Mouse (Mus musculus) liver, embryonic 14.5 days (tissue): ENCODE measurements at regions not wholly inside any gene's neighbourhood (a gene's known extent, or its start where the extent isn't known, plus 50 kb on each side); places are given as distances from the start of the nearest gene placed in this dataset.

ENCODE experiments used
- ATAC-seq: fragments of 200-750 bp; cut with Nextera tagmentation; 2 replicates; pipeline ENCODE4 v1.8.0; 2017; ENCODE audit warnings: moderate number of reproducible peaks, mild to moderate bottlenecking, moderate library complexity; ENCODE audit not compliant: insufficient read depth
- DNase-seq, 3 experiments: peaks; one replicate each; pipeline ENCODE4 v3.0.0-alpha.2; 2012 to 2013; ENCODE audit warnings: low read depth in 3 of 3, low spot score in 3 of 3
- H3K27ac ChIP-seq: fragments of 300-500 bp; sonication (generic); 2 replicates; pipeline ENCODE4 v1.5.1; 2014; ENCODE audit warnings: moderate library complexity, mild to moderate bottlenecking, control low read depth, inconsistent platforms
- H3K27me3 ChIP-seq: fragments of 300-500 bp; sonication (generic); 2 replicates; pipeline ENCODE4 v1.6.1; 2014; ENCODE audit warnings: mild to moderate bottlenecking, low read length, moderate library complexity; ENCODE audit not compliant: control insufficient read depth, insufficient read depth
- H3K36me3 ChIP-seq: fragments of 300-500 bp; sonication (generic); replicated peaks from 2 replicates; pipeline ENCODE4 v1.6.1; 2014; ENCODE audit warnings: low read depth; ENCODE audit not compliant: control insufficient read depth, insufficient read depth
- H3K4me1 ChIP-seq, 2 experiments: fragments of 200-500 bp in 1 of 2; fragments of 300-500 bp in 1 of 2; sonication (generic) in 1 of 2; replicated peaks; 2 replicates each; pipeline ENCODE4 v1.6.1; 2012 to 2014; ENCODE audit warnings: antibody characterized with exemption in 1 of 2, inconsistent platforms in 1 of 2, low read length in 1 of 2; ENCODE audit not compliant: control insufficient read depth in 2 of 2, insufficient read depth in 2 of 2
- H3K4me2 ChIP-seq: fragments of 300-500 bp; sonication (generic); 2 replicates; pipeline ENCODE4 v1.6.1; 2014; ENCODE audit warnings: low read depth, mild to moderate bottlenecking, control low read depth, moderate library complexity
- H3K4me3 ChIP-seq, 2 experiments: fragments of 200-500 bp in 1 of 2; fragments of 300-500 bp in 1 of 2; sonication (generic) in 1 of 2; 2 replicates each; pipeline ENCODE4 v1.5.1; 2012 to 2014; ENCODE audit warnings: low read depth in 2 of 2, low read length in 2 of 2, mild to moderate bottlenecking in 2 of 2, control low read depth in 1 of 2, inconsistent platforms in 1 of 2, moderate library complexity in 1 of 2; ENCODE audit not compliant: insufficient read depth in 1 of 2
- H3K9ac ChIP-seq: fragments of 300-500 bp; sonication (generic); replicated peaks from 2 replicates; pipeline ENCODE4 v1.6.1; 2014; ENCODE audit warnings: mild to moderate bottlenecking, control low read depth, moderate library complexity
- H3K9me3 ChIP-seq: fragments of 300-500 bp; sonication (generic); 2 replicates; pipeline ENCODE4 v1.6.1; 2016; ENCODE audit warnings: low read length, mixed read lengths; ENCODE audit not compliant: control insufficient read depth
- CTCF ChIP-seq: IDR thresholded peaks from 2 replicates; pipeline ENCODE4 v1.5.1; 2016; ENCODE audit warnings: antibody characterized with exemption, low read depth, control low read depth
- EP300 ChIP-seq: IDR thresholded peaks from 2 replicates; pipeline ENCODE4 v1.6.1; 2016; ENCODE audit warnings: antibody characterized with exemption, low read depth
- WGBS: fragments of 180-500 bp; shearing (Covaris S2); extraction: QIAGEN DNeasy Blood & Tissue Kit; methylation state at CpG from one replicate; pipeline ENCODE4 v1.1.7; 2014; ENCODE audit not compliant: insufficient replicate concordance; 5-methylcytosine and 5-hydroxymethylcytosine counted together

DNA sequence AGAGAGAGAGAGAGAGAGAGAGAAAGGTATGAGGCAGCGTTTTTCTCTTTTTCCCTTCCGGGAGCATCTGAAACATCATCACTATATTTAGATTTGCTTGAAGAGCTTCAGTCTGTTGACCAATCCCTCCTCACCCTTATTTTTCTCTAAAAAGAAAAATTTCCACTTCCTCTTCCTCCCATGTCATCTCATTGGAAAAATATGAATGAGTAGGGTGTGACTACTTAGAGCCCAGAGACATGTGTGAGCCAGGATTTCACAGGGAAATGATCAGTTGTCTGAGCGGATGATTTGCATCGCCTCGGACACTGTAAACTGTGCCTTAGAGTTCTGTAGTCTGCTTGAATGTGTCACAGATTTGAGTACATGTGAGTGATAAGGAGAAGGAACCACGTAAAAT, 111.3 kb upstream of the Ptger4 start:
- H3K27me3 ChIP-seq = no peaks in the 10 kb centered on the region
- H3K4me3 ChIP-seq = no peak overlapping the region
- DNase-seq (no peak), ATAC-seq (no peak)
- TF ChIP-seq CTCF (no peak), EP300 (no peak)
- no peak overlapping the region for H3K27ac ChIP-seq
- 78% methylated on average over 6 of the region's 6 CpGs for WGBS
- no peaks in the 10 kb centered on the region for H3K9me3 ChIP-seq
- no peaks in the 10 kb centered on the region for H3K36me3 ChIP-seq
- H3K9ac ChIP-seq = no peak overlapping the region
- H3K4me1 ChIP-seq = no peaks in the 10 kb centered on the region
- H3K4me2 ChIP-seq = no peak overlapping the region

DNA sequence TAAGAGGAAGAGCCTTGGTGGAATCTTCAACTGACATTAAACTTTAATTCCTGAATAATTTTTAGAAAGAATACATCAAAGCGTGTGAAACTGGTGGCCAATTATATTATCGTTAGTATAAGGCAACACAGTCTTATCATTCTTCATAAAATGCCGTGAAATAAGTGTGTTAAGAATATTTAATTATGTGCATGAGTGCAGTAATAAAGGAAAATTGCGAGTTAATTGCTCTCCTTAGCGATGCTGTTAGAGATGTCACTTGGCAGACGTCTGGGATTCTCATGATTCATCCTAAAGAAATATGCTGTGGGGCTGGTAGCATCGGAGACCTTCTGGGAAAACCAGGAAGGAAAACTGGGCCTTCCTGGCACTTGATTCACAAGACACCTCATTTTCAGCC, 110.3 kb upstream of the Ptger4 start:
- no peak overlapping the region for H3K9ac ChIP-seq
- no peaks in the 10 kb centered on the region for H3K27me3 ChIP-seq
- DNase-seq = no peak
- TF ChIP-seq CTCF (no peak), EP300 (no peak)
- no peak overlapping the region for H3K4me3 ChIP-seq
- H3K27ac ChIP-seq = no peak overlapping the region
- H3K36me3 ChIP-seq = no peaks in the 10 kb centered on the region
- no peaks in the 10 kb centered on the region for H3K4me1 ChIP-seq
- WGBS = 60% methylated on average over 7 of the region's 7 CpGs
- no peak for ATAC-seq
- no peak overlapping the region for H3K4me2 ChIP-seq
- no peaks in the 10 kb centered on the region for H3K9me3 ChIP-seq

DNA sequence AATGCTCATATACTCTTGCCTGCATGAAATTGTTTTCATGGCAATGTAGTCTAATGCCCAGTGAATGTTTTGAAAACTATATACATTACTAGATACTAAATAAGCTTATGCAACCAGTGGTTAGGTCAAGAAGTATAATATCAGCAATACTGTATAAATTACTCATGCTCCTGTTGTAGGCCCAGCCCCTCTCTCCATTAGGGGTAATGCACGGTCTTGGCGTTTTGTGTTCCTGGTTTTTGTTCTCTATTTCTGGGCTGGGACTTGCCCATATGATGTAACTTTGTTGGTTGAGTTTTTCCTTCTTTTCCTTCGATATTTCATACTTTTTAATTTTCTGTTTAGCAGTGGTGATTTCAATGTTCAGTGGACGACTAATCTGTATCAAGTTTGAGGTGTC, 104.9 kb upstream of the Ptger4 start:
- ATAC-seq (no peak), DNase-seq (no peak)
- Histone ChIP-seq H3K9me3 (no peaks in the 10 kb centered on the region), H3K27me3 (no peaks in the 10 kb centered on the region), H3K9ac (no peak overlapping the region), H3K4me3 (no peak overlapping the region), H3K27ac (no peak overlapping the region), H3K4me2 (no peak overlapping the region), H3K4me1 (0 out of 4 replicates have a peak, but pooled peaks cover 0 to 4% of the 10 kb centered on the region in 2 experiments), H3K36me3 (no peaks in the 10 kb centered on the region)
- 58% methylated on average over 4 of the region's 4 CpGs for WGBS
- TF ChIP-seq EP300 (no peak), CTCF (no peak)

DNA sequence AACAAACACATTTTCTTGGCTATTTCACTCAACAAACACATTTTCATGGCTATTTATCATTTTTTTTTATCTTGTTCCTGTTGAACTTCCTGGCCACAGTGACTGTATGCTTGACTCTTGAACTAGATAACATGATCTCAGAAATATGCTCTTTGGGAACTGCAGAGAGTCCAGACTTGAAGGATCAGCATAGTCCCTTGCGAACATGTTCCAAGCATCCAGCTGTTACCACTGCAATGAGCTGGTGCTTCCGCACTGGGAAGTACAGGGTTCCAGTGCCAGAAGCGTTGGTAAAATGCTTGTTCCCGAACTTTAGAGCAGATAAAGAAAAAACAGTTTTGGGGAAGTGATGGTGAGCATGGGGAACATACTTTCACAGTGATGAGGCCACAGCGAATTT, 103.7 kb upstream of the Ptger4 start:
- Histone ChIP-seq H3K27me3 (no peaks in the 10 kb centered on the region), H3K4me2 (no peak overlapping the region), H3K9ac (no peak overlapping the region), H3K9me3 (no peaks in the 10 kb centered on the region), H3K36me3 (no peaks in the 10 kb centered on the region), H3K4me1 (0 out of 4 replicates have a peak, but pooled peaks cover 0 to 4% of the 10 kb centered on the region in 2 experiments), H3K27ac (no peak overlapping the region), H3K4me3 (no peak overlapping the region)
- TF ChIP-seq CTCF (no peak), EP300 (no peak)
- DNase-seq = no peak
- WGBS = 40% methylated on average over 5 of the region's 5 CpGs
- ATAC-seq = no peak

DNA sequence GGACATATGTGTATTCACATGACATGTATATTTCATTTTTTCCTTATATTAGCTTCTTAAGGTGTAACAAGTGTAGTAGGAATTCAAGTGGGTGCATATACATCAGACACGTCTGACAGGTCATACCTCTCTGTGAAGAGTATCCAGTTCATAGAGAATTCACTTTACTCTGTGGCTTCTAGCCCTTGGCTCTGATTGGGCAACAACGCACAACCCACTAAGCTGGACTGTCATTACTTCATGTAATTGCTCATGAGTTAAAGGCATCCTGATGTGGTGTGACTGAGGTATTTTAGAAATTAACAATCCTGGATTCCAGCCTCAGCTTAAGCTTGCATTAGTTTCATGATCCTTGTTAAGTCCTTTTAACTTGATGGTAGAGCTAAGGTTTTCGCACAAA, 103.0 kb upstream of the Ptger4 start:
- no peak for DNase-seq
- no peaks in the 10 kb centered on the region for H3K36me3 ChIP-seq
- TF ChIP-seq EP300 (no peak), CTCF (no peak)
- WGBS = 67% methylated on average over 3 of the region's 3 CpGs
- H3K27ac ChIP-seq = no peak overlapping the region
- H3K9ac ChIP-seq = no peak overlapping the region
- no peak for ATAC-seq
- H3K4me1 ChIP-seq = 0 out of 4 replicates have a peak, but pooled peaks cover 0 to 4% of the 10 kb centered on the region in 2 experiments
- no peaks in the 10 kb centered on the region for H3K27me3 ChIP-seq
- H3K4me3 ChIP-seq = no peak overlapping the region
- H3K9me3 ChIP-seq = no peaks in the 10 kb centered on the region
- no peak overlapping the region for H3K4me2 ChIP-seq

DNA sequence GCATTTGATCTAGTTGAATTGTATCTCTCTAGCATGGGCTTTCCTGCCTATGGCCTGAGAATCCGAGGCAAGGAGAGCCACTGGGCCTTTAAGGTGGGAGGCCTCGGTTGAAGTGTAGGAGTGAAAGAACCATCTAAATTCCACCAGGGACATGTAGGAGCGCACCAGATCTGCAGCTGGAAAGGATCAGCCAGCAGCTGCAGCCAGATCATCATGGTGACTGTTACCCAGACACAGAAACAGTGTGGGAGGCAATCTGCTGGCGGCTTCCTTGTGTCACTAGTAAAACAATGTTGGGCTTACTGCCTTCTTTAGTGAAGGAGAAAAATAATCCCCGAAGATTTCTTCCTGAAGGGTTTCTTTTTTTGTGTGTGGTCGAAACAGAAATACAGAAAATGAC, 99.8 kb upstream of the Ptger4 start:
- TF ChIP-seq CTCF = no peak
- TF ChIP-seq EP300 = no peak
- H3K4me2 ChIP-seq = no peak overlapping the region
- no peaks in the 10 kb centered on the region for H3K27me3 ChIP-seq
- 54% methylated on average over 6 of the region's 6 CpGs for WGBS
- H3K9ac ChIP-seq = no peak overlapping the region
- no peak for ATAC-seq
- no peak overlapping the region for H3K27ac ChIP-seq
- no peak for DNase-seq
- H3K4me3 ChIP-seq = no peak overlapping the region
- H3K4me1 ChIP-seq = 0 out of 4 replicates have a peak, but pooled peaks cover 0 to 4% of the 10 kb centered on the region in 2 experiments
- H3K9me3 ChIP-seq = no peaks in the 10 kb centered on the region
- H3K36me3 ChIP-seq = no peaks in the 10 kb centered on the region
